Mouse (Mus musculus) left cerebral cortex, postnatal 14 days (tissue): ENCODE measurements at regions not wholly inside any gene's neighbourhood (a gene's known extent, or its start where the extent isn't known, plus 50 kb on each side); places are given as distances from the start of the nearest gene placed in this dataset.

Experiments used
- DNase-seq, 2 experiments: peaks; one replicate each; pipeline ENCODE4 v3.0.0; 2021 to 2022; ENCODE audit warnings: low spot score in 2 of 2, mixed read lengths in 1 of 2
- intact Hi-C: fragments of 180-260 bp; cut with DNase I; formaldehyde crosslinking; loops from one replicate; pipeline ENCODE4 v1.15.1; 2025

- peak in 1 of 2 experiments; percentile 42 for DNase-seq
- intact Hi-C loops, result no loop called here
Measured at GRCm38 (mm10) chr13:52262949-52263550, 268.0 kb downstream of the Diras2 start.

GRCm38 (mm10) chr13:52268279-52268678, 262.8 kb downstream of the Diras2 start:
- intact Hi-C loops, result no loop called here
- DNase-seq, result peak in 1 of 2 experiments; percentile 50

- DNase-seq, result peak; percentile 63 to 75
Measured at GRCm38 (mm10) chr13:52273502-52274246, 257.4 kb downstream of the Diras2 start.

GRCm38 (mm10) chr13:52275196-52275595, 255.9 kb downstream of the Diras2 start:
- intact Hi-C loops, result loop anchor here (2.0 to 5.0 kb wide), 3 partner anchors 72 to 256 kb away; partner anchors contain the start of gene Diras2
- DNase-seq, result peak in 1 of 2 experiments; percentile 36

More at GRCm38 (mm10) chr13:52273502-52274246, 257.4 kb downstream of the Diras2 start:
- intact Hi-C loops, result loop anchor here (2.0 kb wide), 1 partner anchor 257 kb away; the partner anchor contains the start of gene Diras2

GRCm38 (mm10) chr13:52275675-52276074, 255.4 kb downstream of the Diras2 start:
- intact Hi-C loops, result loop anchor here (2.0 to 5.0 kb wide), 3 partner anchors 72 to 255 kb away; partner anchors contain the start of gene Diras2
- peak; percentile 63 to 65 for DNase-seq

GRCm38 (mm10) chr13:52277195-52277594, 253.9 kb downstream of the Diras2 start:
- no peak for DNase-seq
- intact Hi-C loops, result loop anchor here (5.0 kb wide), 2 partner anchors 70 to 170 kb away; no protein-coding TSS in a partner anchor

- intact Hi-C loops, result loop anchor here (5.0 kb wide), 2 partner anchors 68 to 168 kb away; no protein-coding TSS in a partner anchor
- no peak for DNase-seq
Measured at GRCm38 (mm10) chr13:52278831-52279230, 252.2 kb downstream of the Diras2 start.

GRCm38 (mm10) chr13:52279281-52279969, 251.7 kb downstream of the Diras2 start:
- DNase-seq, result no peak
- intact Hi-C loops, result loop anchor here (5.0 kb wide), 2 partner anchors 68 to 168 kb away; no protein-coding TSS in a partner anchor

- intact Hi-C loops, result loop anchor here (5.0 kb wide), 2 partner anchors 67 to 167 kb away; no protein-coding TSS in a partner anchor
- DNase-seq, result no peak
Measured at GRCm38 (mm10) chr13:52279970-52280348, 251.1 kb downstream of the Diras2 start.

- intact Hi-C loops, result no loop called here
- no peak for DNase-seq
Measured at GRCm38 (mm10) chr13:52281271-52281670, 249.8 kb downstream of the Diras2 start.

GRCm38 (mm10) chr13:52282500-52282899, 248.6 kb downstream of the Diras2 start:
- DNase-seq, result peak; percentile 66 to 74
- intact Hi-C loops, result no loop called here

- intact Hi-C loops, result no loop called here
- no peak for DNase-seq
Measured at GRCm38 (mm10) chr13:52283456-52283855, 247.6 kb downstream of the Diras2 start.

GRCm38 (mm10) chr13:52284026-52284801, 246.9 kb downstream of the Diras2 start:
- intact Hi-C loops, result no loop called here
- no peak for DNase-seq

GRCm38 (mm10) chr13:52288400-52288799, 242.7 kb downstream of the Diras2 start:
- intact Hi-C loops, result no loop called here
- no peak for DNase-seq

- intact Hi-C loops, result no loop called here
- DNase-seq, result no peak
Measured at GRCm38 (mm10) chr13:52295847-52296246, 235.2 kb downstream of the Diras2 start.

GRCm38 (mm10) chr13:52296541-52297276, 234.4 kb downstream of the Diras2 start:
- DNase-seq, result no peak
- intact Hi-C loops, result no loop called here

- intact Hi-C loops, result no loop called here
- DNase-seq, result no peak
Measured at GRCm38 (mm10) chr13:52297277-52297623, 233.8 kb downstream of the Diras2 start.

- intact Hi-C loops, result no loop called here
- DNase-seq, result no peak
Measured at GRCm38 (mm10) chr13:52298362-52298761, 232.7 kb downstream of the Diras2 start.
